Mouse (Mus musculus) cerebellum, adult 2 months (tissue): ENCODE measurements around the gene 1700102P08Rik.

Source experiments
- CTCF ChIP-seq: fragments of 200-500 bp; IDR thresholded peaks from 2 replicates; pipeline ENCODE4 v1.5.1; 2011; ENCODE audit warnings: low read depth, mild to moderate bottlenecking, control low read depth, low read length, moderate library complexity, borderline replicate concordance; ENCODE audit not compliant: insufficient read depth
- POLR2A ChIP-seq: fragments of 200-500 bp; IDR thresholded peaks from 2 replicates; pipeline ENCODE4 v1.6.1; 2011; ENCODE audit warnings: low read length, control low read depth, borderline replicate concordance; ENCODE audit not compliant: insufficient read depth

GRCm38 (mm10) chr9:108455747-108456571 is 63.4 kb downstream of the 1700102P08Rik start:
- TF ChIP-seq CTCF (no peak), POLR2A (no peak)
